In the genomic region with DNA sequence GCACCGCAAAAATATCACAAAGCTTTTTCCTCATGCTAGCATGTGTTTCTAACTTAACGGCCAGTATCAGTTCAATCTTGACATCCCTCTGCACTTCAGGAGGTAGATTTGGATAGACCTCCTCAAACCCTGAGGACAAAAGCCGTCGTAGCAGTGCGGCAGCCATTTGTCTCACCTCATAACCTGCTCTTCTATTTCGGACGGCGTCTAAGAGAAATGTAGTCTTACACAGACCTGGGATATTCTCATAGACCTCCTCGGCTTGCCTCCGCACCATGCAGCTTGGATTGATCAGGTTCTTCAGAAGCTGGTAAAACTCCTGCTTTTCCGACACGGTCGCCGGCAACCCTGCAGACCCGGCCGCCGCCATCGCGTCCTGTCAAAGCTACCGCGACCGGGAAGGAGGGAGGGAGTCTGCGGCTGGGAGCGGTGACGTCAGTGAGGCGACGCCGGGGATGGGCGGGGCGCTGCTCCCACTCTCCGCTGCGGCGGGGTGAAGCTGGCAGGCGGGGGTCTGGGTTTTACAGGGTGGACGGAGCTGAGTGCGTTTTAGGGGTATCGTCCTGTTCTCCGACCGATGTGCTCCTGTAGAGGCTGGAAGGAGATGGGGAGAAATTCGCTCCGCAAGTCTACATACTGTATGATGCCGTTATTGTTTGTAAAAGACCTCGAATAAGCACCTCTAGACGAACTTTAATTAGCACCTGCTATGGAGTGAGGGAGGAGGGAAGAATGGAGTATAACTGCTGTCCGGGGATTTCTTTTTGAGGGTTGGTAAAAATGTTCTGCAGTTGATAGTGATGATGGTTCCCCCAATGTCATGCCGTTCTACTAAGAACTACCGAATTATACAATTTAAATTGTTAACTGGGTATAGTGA, we compare ENCODE assay signal across 8 mouse cellular contexts. TPM values are rescaled to one million over a fixed set of nuclear protein-coding genes. Genes with fewer than 3 reads are reported as not detected.
DNase-seq lines count a peak whose midpoint lies in the region; ATAC-seq and TF ChIP-seq lines count a peak whose summit lies in the region.

Gene Ranbp6 (minus strand): TSS at position 394 of the 880 bp plus-strand sequence.

- H3K27me3 ChIP-seq in Patski, result no peaks in the 10 kb centered on the region
- H3K27me3 ChIP-seq in hindbrain, embryonic 12.5 days, result no peaks in the 10 kb centered on the region

- CTCF ChIA-PET in Patski (lab: Charles Lee), result interaction anchor here (1.9 kb wide), 1 partner anchor 12 kb away, joined by 7 read pairs; no protein-coding TSS in a partner anchor

- H3K9ac ChIP-seq in hindbrain, embryonic 12.5 days, result peak within 1 kb of the TSS; percentile 76

- in situ Hi-C loops in Patski (cut with MboI; ENCODE audit: low pct_unique_long_range_greater_than_20kb), result loop anchor here (5.0 kb wide), 1 partner anchor 76 kb away; no protein-coding TSS in a partner anchor

- H3K27ac ChIP-seq in hindbrain, embryonic 12.5 days, result peak within 1 kb of the TSS; percentile 64

- peak; percentile 96 for ATAC-seq in Patski
- peak; percentile 96 for ATAC-seq in hindbrain, embryonic 12.5 days (ENCODE audit: low FRiP score)

- peak within 1 kb of the TSS; percentile 84 for H3K4me2 ChIP-seq in hindbrain, embryonic 12.5 days (replicated peaks)

- H3K4me3 ChIP-seq in hindbrain, embryonic 12.5 days, result peak within 1 kb of the TSS; percentile 73

- no peak for TF ChIP-seq CTCF in Patski (IDR thresholded peaks at IDR 0.05)

- DNase-seq in Patski (ENCODE audit: low read depth, low spot score), result no peak
- peak; percentile 98 for DNase-seq in cerebellum, postnatal 10 days
- DNase-seq in frontal cortex, postnatal 10 days (ENCODE audit: low spot score in 2 of 2), result peak; percentile 84 to 93
- DNase-seq in layer of hippocampus, postnatal 25 days (ENCODE audit: extremely low spot score in 1 of 2, low spot score in 1 of 2), result peak; percentile 93 to 96
- peak; percentile 92 for DNase-seq in lung, postnatal 14 days
- DNase-seq in ovary, postnatal 36 days (ENCODE audit: low spot score), result peak; percentile 91
- peak; percentile 96 for DNase-seq in thymus, postnatal 14 days

- WGBS in hindbrain, embryonic 12.5 days, result 2% methylated on average over 47 of the region's 47 CpGs

- H3K36me3 ChIP-seq in hindbrain, embryonic 12.5 days, result peaks cover 27% of the 10 kb centered on the region

- peaks cover 25% of the 10 kb centered on the region for H3K4me1 ChIP-seq in hindbrain, embryonic 12.5 days

- H3K9me3 ChIP-seq in hindbrain, embryonic 12.5 days (replicated peaks), result no peaks in the 10 kb centered on the region

- POLR2A ChIA-PET in Patski (lab: Charles Lee), result interaction anchor here (1.0 to 1.7 kb wide), 2 partner anchors 10 to 11 kb away, joined by 3 to 4 read pairs; no protein-coding TSS in a partner anchor

RNA-seq across cellular contexts. Expression of gene Ranbp6, which starts in this region (rescaled TPM):
- 16.1 TPM for polyA plus RNA-seq in Patski (2021)
- 41.8 and 45.9 TPM in 2 replicates for polyA plus RNA-seq in hindbrain, embryonic 12.5 days (2016; fragmentation: Nextera tagmentation; extraction: Ambion mirVana)
- total RNA-seq in layer of hippocampus, postnatal 25 days (2021), result 10 to 100 TPM; 31.8 to 36.4 TPM
